In genomic region chr12:111425789-111426460, GRCm38 (mm10) we compare ENCODE assay signal across 8 mouse cellular contexts. TPM values are rescaled to one million over a fixed set of nuclear protein-coding genes. Genes with fewer than 3 reads are reported as not detected.
DNase-seq lines count a peak whose midpoint lies in the region; ATAC-seq and TF ChIP-seq lines count a peak whose summit lies in the region.

No protein-coding gene starts in this region.

- H3K9ac ChIP-seq in forebrain, embryonic 14.5 days (ENCODE audit: low read length): no peak overlapping the region

- ATAC-seq in forebrain, embryonic 14.5 days: peak; percentile 73
- peak; percentile 56 for ATAC-seq in neutrophil, adult 5-6 weeks (ENCODE audit: extremely low read depth, insufficient number of reproducible peaks, low FRiP score, poor library complexity, severe bottlenecking)

- no peak overlapping the region for H3K4me2 ChIP-seq in forebrain, embryonic 14.5 days (ENCODE audit: low read length)

- no peaks in the 10 kb centered on the region for H3K36me3 ChIP-seq in forebrain, embryonic 14.5 days (ENCODE audit: control insufficient read depth, insufficient read depth, low read length)
- no peaks in the 10 kb centered on the region for H3K36me3 ChIP-seq in thymus, adult 2 months (ENCODE audit: control insufficient read depth, insufficient read depth, low read length)

- no peak overlapping the region for H3K27ac ChIP-seq in forebrain, embryonic 14.5 days (ENCODE audit: low read depth, low read length)
- no peak overlapping the region for H3K27ac ChIP-seq in layer of hippocampus, adult 2 months
- no peak overlapping the region for H3K27ac ChIP-seq in thymus, adult 2 months (ENCODE audit: control insufficient read depth, insufficient read depth, low read length)

- H3K9me3 ChIP-seq in forebrain, embryonic 14.5 days (replicated peaks; ENCODE audit: control insufficient read depth, low read length): no peaks in the 10 kb centered on the region

- WGBS in forebrain, embryonic 14.5 days: 17% methylated on average over 29 of the region's 29 CpGs
- WGBS in thymus, adult 2 months: 20% methylated on average over 29 of the region's 29 CpGs

- DNase-seq in CD8-positive naive resting alpha-beta T cell, adult 2 months (ENCODE audit: low read depth in 2 of 2, low spot score in 2 of 2): peak; percentile 26 to 51
- DNase-seq in c-Kit-positive CD71-positive TER-119-positive erythroid progenitor cells, embryonic 14.5 days (ENCODE audit: low spot score): peak; percentile 82
- peak; percentile 87 for DNase-seq in forebrain, embryonic 14.5 days (ENCODE audit: low spot score)
- peak; percentile 95 to 99 for DNase-seq in heart, postnatal 36 days
- DNase-seq in layer of hippocampus, adult 2 months (ENCODE audit: low spot score in 2 of 2): peak; percentile 89 to 97
- DNase-seq in lung, adult 18-20 months: peak; percentile 89 to 92
- DNase-seq in thymus, adult 2 months: peak; percentile 83

- H3K4me1 ChIP-seq in forebrain, embryonic 14.5 days (ENCODE audit: control insufficient read depth, insufficient read depth, low read length): peaks cover 14% of the 10 kb centered on the region
- no peaks in the 10 kb centered on the region for H3K4me1 ChIP-seq in thymus, adult 2 months (replicated peaks; ENCODE audit: control insufficient read depth, insufficient read depth, low read length)

- TF ChIP-seq POLR2A in thymus, adult 2 months (IDR thresholded peaks at IDR 0.05; ENCODE audit: control insufficient read depth, extremely low read depth, insufficient read depth, low read length, poor library complexity): no peak

- H3K4me3 ChIP-seq in forebrain, embryonic 14.5 days (ENCODE audit: low read depth, low read length): no peak overlapping the region
- H3K4me3 ChIP-seq in layer of hippocampus, adult 2 months: peak overlapping the region; percentile 26
- no peak overlapping the region for H3K4me3 ChIP-seq in thymus, adult 2 months (ENCODE audit: control insufficient read depth, insufficient read depth, low read length)

- H3K27me3 ChIP-seq in forebrain, embryonic 14.5 days (replicated peaks; ENCODE audit: control insufficient read depth, insufficient read depth, low read length): peaks cover 85% of the 10 kb centered on the region
- peaks cover 12% of the 10 kb centered on the region for H3K27me3 ChIP-seq in thymus, adult 2 months (ENCODE audit: control insufficient read depth, insufficient read depth, low read length)

- intact Hi-C loops in heart, postnatal 36 days (cut with DNase I): loop anchor here (1.0 kb wide), 3 partner anchors 33 to 79 kb away; no protein-coding TSS in a partner anchor

- peak; percentile 94 for TF ChIP-seq CTCF in layer of hippocampus, adult 2 months (conservative IDR thresholded peaks at IDR 0.05)
- TF ChIP-seq CTCF in thymus, adult 2 months (IDR thresholded peaks at IDR 0.05; ENCODE audit: borderline replicate concordance, control insufficient read depth, extremely low read depth, insufficient read depth, low read length, poor library complexity): peak; percentile 94

RNA-seq across cellular contexts. Expression of gene Exoc3l4, which starts 9.1 kb away (rescaled TPM):
- 2.2 and 2.7 TPM in 2 replicates for polyA plus RNA-seq in forebrain, embryonic 14.5 days (2014; fragmentation: Nextera tagmentation; extraction: Ambion mirVana)
- 1 to 10 TPM; 2.9 to 3.0 TPM for total RNA-seq in heart, postnatal 36 days (2021)
- 1 to 10 TPM; 4.5 to 6.3 TPM for total RNA-seq in layer of hippocampus, adult 2 months (2021)
- total RNA-seq in neutrophil, adult 5-6 weeks (2017): 0.61 TPM in 1 of 2 replicates, not detected in the other
- polyA plus RNA-seq in thymus, adult 2 months (2012; rRNA removed): 31.0 and 41.5 TPM in 2 replicates

RNA-seq across cellular contexts. Expression of gene Tnfaip2, which starts 16.3 kb away (rescaled TPM):
- polyA plus RNA-seq in forebrain, embryonic 14.5 days (2014; fragmentation: Nextera tagmentation; extraction: Ambion mirVana): 0.28 and 1.1 TPM in 2 replicates
- 10 to 100 TPM; 32.7 to 38.8 TPM for total RNA-seq in heart, postnatal 36 days (2021)
- total RNA-seq in layer of hippocampus, adult 2 months (2021): under 1 TPM; 0.59 to 0.76 TPM
- 347 and 441 TPM in 2 replicates for total RNA-seq in neutrophil, adult 5-6 weeks (2017)
- polyA plus RNA-seq in thymus, adult 2 months (2012; rRNA removed): 18.9 and 27.9 TPM in 2 replicates

RNA-seq across cellular contexts. Expression of gene Lbhd2, which starts 19.3 kb away (rescaled TPM):
- 2.4 and 2.8 TPM in 2 replicates for polyA plus RNA-seq in forebrain, embryonic 14.5 days (2014; fragmentation: Nextera tagmentation; extraction: Ambion mirVana)
- not detected for total RNA-seq in heart, postnatal 36 days (2021)
- total RNA-seq in layer of hippocampus, adult 2 months (2021): 1 to 10 TPM; 1.2 to 1.4 TPM
- not detected in 2 replicates for total RNA-seq in neutrophil, adult 5-6 weeks (2017)
- 1.4 and 1.9 TPM in 2 replicates for polyA plus RNA-seq in thymus, adult 2 months (2012; rRNA removed)

RNA-seq across cellular contexts. Expression of gene Cdc42bpb, which starts 48.4 kb away (rescaled TPM):
- polyA plus RNA-seq in forebrain, embryonic 14.5 days (2014; fragmentation: Nextera tagmentation; extraction: Ambion mirVana): 28.8 and 34.6 TPM in 2 replicates
- 10 to 100 TPM; 54.6 to 62.5 TPM for total RNA-seq in heart, postnatal 36 days (2021)
- 100 to 1,000 TPM; 113 to 122 TPM for total RNA-seq in layer of hippocampus, adult 2 months (2021)
- total RNA-seq in neutrophil, adult 5-6 weeks (2017): 3.1 and 4.8 TPM in 2 replicates
- 59.2 and 62.1 TPM in 2 replicates for polyA plus RNA-seq in thymus, adult 2 months (2012; rRNA removed)

RNA-seq across cellular contexts. Expression of gene Gm266, which starts 59.7 kb away (rescaled TPM):
- polyA plus RNA-seq in forebrain, embryonic 14.5 days (2014; fragmentation: Nextera tagmentation; extraction: Ambion mirVana): 0.84 and 0.99 TPM in 2 replicates
- total RNA-seq in heart, postnatal 36 days (2021): under 1 TPM; 0.57 to 0.58 TPM
- 1 to 10 TPM; 5.2 to 6.1 TPM for total RNA-seq in layer of hippocampus, adult 2 months (2021)
- not detected in 2 replicates for total RNA-seq in neutrophil, adult 5-6 weeks (2017)
- polyA plus RNA-seq in thymus, adult 2 months (2012; rRNA removed): 1.4 and 1.8 TPM in 2 replicates

Comparison
In these comparisons a context has a peak if more than half of its experiments do, and no peak if none do; other contexts are left out.
1. DNase-seq: peak in every context shown above with its lines; median percentile 97 in heart, postnatal 36 days; 93 in layer of hippocampus, adult 2 months; 90 in lung, adult 18-20 months; 87 in forebrain, embryonic 14.5 days; 83 in thymus, adult 2 months; 82 in c-Kit-positive CD71-positive TER-119-positive erythroid progenitor cells, embryonic 14.5 days; 38 in CD8-positive naive resting alpha-beta T cell, adult 2 months.
2. RNA of gene Tnfaip2, which starts 16.3 kb away (total RNA-seq): 347 to 441 TPM in neutrophil, adult 5-6 weeks and 32.7 to 38.8 TPM in heart, postnatal 36 days; 0.59 to 0.76 TPM in layer of hippocampus, adult 2 months; every median in the first group is over 10 times any median in the second.